Mouse (Mus musculus): ENCODE measurements around the gene Aip. TPM values are rescaled to one million over a fixed set of nuclear protein-coding genes. Genes with fewer than 3 reads are reported as not detected.

Gene Aip
- polyA plus RNA-seq, 1 experiment from 2014 or later: 79.0 TPM

GRCm38 (mm10) chr19:4102049-4102448 lies 23.6 kb downstream of the Aip start:
- no peak overlapping the region for H3K4me3 ChIP-seq (replicated peaks)

GRCm38 (mm10) chr19:4101466-4101865 lies 24.2 kb downstream of the Aip start:
- H3K9ac ChIP-seq: no peak overlapping the region
- no peak overlapping the region for H3K4me3 ChIP-seq (replicated peaks)
- H3K9me3 ChIP-seq: no peaks in the 10 kb centered on the region
- peaks cover 35% of the 10 kb centered on the region for H3K4me1 ChIP-seq
- no peak for ATAC-seq (ENCODE audit: insufficient read depth, low FRiP score, low read depth)
- H3K36me3 ChIP-seq: no peaks in the 10 kb centered on the region; the same call in 1 of the 2 replicates
- no peak overlapping the region for H3K4me2 ChIP-seq
- WGBS: 80% methylated on average over 6 of the region's 6 CpGs
- H3K27me3 ChIP-seq (replicated peaks): peaks cover 11% of the 10 kb centered on the region; the same call in 1 of the 2 replicates
- H3K27ac ChIP-seq: no peak overlapping the region

More at GRCm38 (mm10) chr19:4102049-4102448, 23.6 kb downstream of the Aip start:
- Histone ChIP-seq H3K36me3 (no peaks in the 10 kb centered on the region; the same call in 1 of the 2 replicates), H3K27ac (no peak overlapping the region), H3K4me2 (no peak overlapping the region), H3K9ac (no peak overlapping the region), H3K27me3 (replicated peaks) (peaks cover 11% of the 10 kb centered on the region; the same call in 1 of the 2 replicates), H3K4me1 (peaks cover 35% of the 10 kb centered on the region), H3K9me3 (no peaks in the 10 kb centered on the region)
- no peak for ATAC-seq (ENCODE audit: insufficient read depth, low FRiP score, low read depth)
- WGBS: 86% methylated on average over 2 of the region's 2 CpGs

- Histone ChIP-seq H3K27ac (no peak overlapping the region), H3K36me3 (no peaks in the 10 kb centered on the region; the same call in 1 of the 2 replicates), H3K9ac (peak overlapping the region; percentile 32; the same call in 1 of the 2 replicates)
Measured at GRCm38 (mm10) chr19:4100718-4101261, 24.9 kb downstream of the Aip start.

GRCm38 (mm10) chr19:4099837-4100717 lies 25.6 kb downstream of the Aip start, which contains the start of gene Pitpnm1:
Gene Pitpnm1, plus strand, starts transcription at chr19:4099998.
- H3K27ac ChIP-seq: peak within 1 kb of the TSS; percentile 78
- 2% methylated on average over 52 of the region's 53 CpGs for WGBS
- H3K4me2 ChIP-seq: peak within 1 kb of the TSS; percentile 88
- H3K9ac ChIP-seq: peak within 1 kb of the TSS; percentile 32; the same call in 1 of the 2 replicates
- peaks cover 11% of the 10 kb centered on the region; the same call in 1 of the 2 replicates for H3K27me3 ChIP-seq (replicated peaks)
- H3K4me1 ChIP-seq: peaks cover 35% of the 10 kb centered on the region
- no peak for ATAC-seq (ENCODE audit: insufficient read depth, low FRiP score, low read depth)
- no peaks in the 10 kb centered on the region; the same call in 1 of the 2 replicates for H3K36me3 ChIP-seq
- peak within 1 kb of the TSS; percentile 48 for H3K4me3 ChIP-seq (replicated peaks)
- H3K9me3 ChIP-seq: no peaks in the 10 kb centered on the region

More at GRCm38 (mm10) chr19:4100718-4101261, 24.9 kb downstream of the Aip start:
- Histone ChIP-seq H3K27me3 (replicated peaks) (peaks cover 11% of the 10 kb centered on the region; the same call in 1 of the 2 replicates), H3K4me2 (peak overlapping the region; percentile 88), H3K4me3 (replicated peaks) (peak overlapping the region; percentile 48), H3K9me3 (no peaks in the 10 kb centered on the region), H3K4me1 (peaks cover 35% of the 10 kb centered on the region)
- 2% methylated on average over 51 of the region's 52 CpGs for WGBS
- no peak for ATAC-seq (ENCODE audit: insufficient read depth, low FRiP score, low read depth)

- H3K9me3 ChIP-seq: no peaks in the 10 kb centered on the region
- H3K27ac ChIP-seq: peak overlapping the region; percentile 78
- H3K27me3 ChIP-seq (replicated peaks): peaks cover 11% of the 10 kb centered on the region; the same call in 1 of the 2 replicates
- H3K36me3 ChIP-seq: no peaks in the 10 kb centered on the region; the same call in 1 of the 2 replicates
- ATAC-seq (ENCODE audit: insufficient read depth, low FRiP score, low read depth): 0 out of 2 replicates have a peak, but pooled peaks have one; percentile 1
- WGBS: 15% methylated on average over 9 of the region's 9 CpGs
- H3K4me2 ChIP-seq: peak overlapping the region; percentile 88
- peaks cover 35% of the 10 kb centered on the region for H3K4me1 ChIP-seq
- no peak overlapping the region for H3K9ac ChIP-seq
- peak overlapping the region; percentile 48; the same call in 1 of the 2 replicates for H3K4me3 ChIP-seq (replicated peaks)
Measured at GRCm38 (mm10) chr19:4099056-4099455, 26.6 kb downstream of the Aip start.

GRCm38 (mm10) chr19:4098426-4098825 lies 27.2 kb downstream of the Aip start:
- Histone ChIP-seq H3K27ac (0 out of 2 replicates have a peak overlapping the region, but pooled peaks have one; percentile 93), H3K9ac (no peak overlapping the region), H3K9me3 (no peaks in the 10 kb centered on the region), H3K4me3 (replicated peaks) (peak overlapping the region; percentile 75), H3K4me1 (peaks cover 35% of the 10 kb centered on the region), H3K4me2 (peak overlapping the region; percentile 88), H3K27me3 (replicated peaks) (peaks cover 11% of the 10 kb centered on the region; the same call in 1 of the 2 replicates), H3K36me3 (no peaks in the 10 kb centered on the region; the same call in 1 of the 2 replicates)
- ATAC-seq (ENCODE audit: insufficient read depth, low FRiP score, low read depth): no peak
- WGBS: 84% methylated on average over 13 of the region's 13 CpGs

- Histone ChIP-seq H3K9ac (peak overlapping the region; percentile 30; the same call in 1 of the 2 replicates), H3K4me3 (replicated peaks) (peak overlapping the region; percentile 75), H3K4me2 (peak overlapping the region; percentile 88), H3K27ac (peak overlapping the region; percentile 93), H3K36me3 (no peaks in the 10 kb centered on the region; the same call in 1 of the 2 replicates), H3K4me1 (peaks cover 35% of the 10 kb centered on the region), H3K9me3 (no peaks in the 10 kb centered on the region), H3K27me3 (replicated peaks) (peaks cover 11% of the 10 kb centered on the region; the same call in 1 of the 2 replicates)
- peak; percentile 51 for ATAC-seq (ENCODE audit: insufficient read depth, low FRiP score, low read depth)
- WGBS: 2% methylated on average over 21 of the region's 21 CpGs
Measured at GRCm38 (mm10) chr19:4097441-4097825, 28.2 kb downstream of the Aip start.

GRCm38 (mm10) chr19:4096642-4097440 lies 28.8 kb downstream of the Aip start, which contains the start of gene Cdk2ap2:
Gene Cdk2ap2, plus strand, starts transcription at chr19:4097182.
- Histone ChIP-seq H3K27me3 (replicated peaks) (peaks cover 11% of the 10 kb centered on the region; the same call in 1 of the 2 replicates), H3K4me1 (peaks cover 35% of the 10 kb centered on the region), H3K4me2 (peak within 1 kb of the TSS; percentile 88), H3K4me3 (replicated peaks) (peak within 1 kb of the TSS; percentile 75), H3K9ac (peak within 1 kb of the TSS; percentile 45), H3K36me3 (no peaks in the 10 kb centered on the region; the same call in 1 of the 2 replicates), H3K27ac (peak within 1 kb of the TSS; percentile 95), H3K9me3 (no peaks in the 10 kb centered on the region)
- peak; percentile 94 for ATAC-seq (ENCODE audit: insufficient read depth, low FRiP score, low read depth)
- under 1% methylated on average over 64 of the region's 65 CpGs for WGBS

GRCm38 (mm10) chr19:4095802-4096201 lies 29.9 kb downstream of the Aip start:
- H3K4me1 ChIP-seq: peaks cover 31% of the 10 kb centered on the region
- no peaks in the 10 kb centered on the region; the same call in 1 of the 2 replicates for H3K36me3 ChIP-seq
- ATAC-seq (ENCODE audit: insufficient read depth, low FRiP score, low read depth): no peak
- H3K27ac ChIP-seq: no peak overlapping the region
- H3K4me3 ChIP-seq (replicated peaks): no peak overlapping the region
- 66% methylated on average over 3 of the region's 3 CpGs for WGBS
- no peaks in the 10 kb centered on the region for H3K9me3 ChIP-seq
- H3K4me2 ChIP-seq: no peak overlapping the region
- H3K27me3 ChIP-seq (replicated peaks): peaks cover 3% of the 10 kb centered on the region; the same call in 1 of the 2 replicates
- no peak overlapping the region for H3K9ac ChIP-seq

GRCm38 (mm10) chr19:4094774-4095303 lies 30.8 kb downstream of the Aip start:
- ATAC-seq (ENCODE audit: insufficient read depth, low FRiP score, low read depth): no peak
- H3K4me2 ChIP-seq: no peak overlapping the region
- H3K36me3 ChIP-seq: no peaks in the 10 kb centered on the region; the same call in 1 of the 2 replicates
- no peaks in the 10 kb centered on the region for H3K27me3 ChIP-seq (replicated peaks)
- no peaks in the 10 kb centered on the region for H3K9me3 ChIP-seq
- H3K9ac ChIP-seq: no peak overlapping the region
- peaks cover 22% of the 10 kb centered on the region for H3K4me1 ChIP-seq
- H3K4me3 ChIP-seq (replicated peaks): no peak overlapping the region
- H3K27ac ChIP-seq: no peak overlapping the region
- 70% methylated on average over 5 of the region's 5 CpGs for WGBS

Measured in stomach, embryonic 15.5 days (tissue).